Mouse (Mus musculus): ENCODE results near the gene Osgin1.

DNA sequence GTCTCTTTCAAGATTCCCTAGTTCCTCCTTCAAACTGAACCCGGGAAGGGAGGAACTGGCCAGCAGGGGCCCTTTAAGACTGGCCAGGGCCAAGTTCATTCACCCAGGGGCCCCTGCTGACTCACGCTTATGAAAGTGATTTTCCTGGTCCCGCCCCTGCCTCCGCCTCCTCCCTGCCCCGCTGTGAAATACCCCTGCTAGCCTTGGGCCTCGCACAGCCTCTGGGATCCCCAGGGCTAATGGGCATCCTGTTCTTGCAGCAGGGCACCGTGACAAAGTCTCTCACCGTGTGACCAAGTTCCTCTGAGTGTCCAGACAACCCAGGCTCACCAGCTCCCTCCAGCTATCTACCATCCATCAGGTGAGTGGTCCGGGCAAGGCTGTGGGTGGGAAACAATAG lies 3.0 kb downstream of the Osgin1 start:
- TF ChIP-seq GATA1 (IDR thresholded peaks at IDR 0.05; ENCODE audit: borderline replicate concordance, low read length): no peak
- TF ChIP-seq FLI1 (IDR thresholded peaks at IDR 0.05; ENCODE audit: low read length): no peak

Data from megakaryocyte, embryonic 14.5 days (primary cell).